Mouse (Mus musculus) embryonic facial prominence, embryonic 13.5 days (tissue): ENCODE measurements around the gene Insrr. TPM values are rescaled to one million over a fixed set of nuclear protein-coding genes. Genes with fewer than 3 reads are reported as not detected.
"Not testable (repeated sequence)": the region's sequence is repeated elsewhere in the genome, so short reads cannot be mapped to it uniquely, and the experiment has no call there.

Source experiments
- ATAC-seq: fragments of 200-750 bp; cut with Nextera tagmentation; 2 replicates; pipeline ENCODE4 v1.8.0; 2017; ENCODE audit warnings: low read depth; ENCODE audit not compliant: insufficient number of reproducible peaks, insufficient read depth, low FRiP score, low TSS enrichment
- H3K27ac ChIP-seq: fragments of 300-500 bp; sonication (generic); 2 replicates; pipeline ENCODE4 v1.5.1; 2015; ENCODE audit warnings: moderate library complexity, mild to moderate bottlenecking, inconsistent platforms
- H3K27me3 ChIP-seq: fragments of 300-500 bp; sonication (generic); 2 replicates; pipeline ENCODE4 v1.6.1; 2015; ENCODE audit warnings: mild to moderate bottlenecking, inconsistent platforms
- H3K36me3 ChIP-seq: fragments of 300-500 bp; sonication (generic); 2 replicates; pipeline ENCODE4 v1.6.1; 2015; ENCODE audit warnings: mild to moderate bottlenecking, inconsistent platforms
- H3K4me1 ChIP-seq: fragments of 300-500 bp; sonication (generic); 2 replicates; pipeline ENCODE4 v1.6.1; 2015; ENCODE audit warnings: inconsistent platforms
- H3K4me2 ChIP-seq: fragments of 300-500 bp; sonication (generic); 2 replicates; pipeline ENCODE4 v1.6.1; 2015; ENCODE audit warnings: moderate library complexity, mild to moderate bottlenecking, inconsistent platforms
- H3K4me3 ChIP-seq: fragments of 300-500 bp; sonication (generic); 2 replicates; pipeline ENCODE4 v1.5.1; 2015; ENCODE audit warnings: mild to moderate bottlenecking, inconsistent platforms
- H3K9ac ChIP-seq: fragments of 300-500 bp; sonication (generic); 2 replicates; pipeline ENCODE4 v1.6.1; 2015; ENCODE audit warnings: mild to moderate bottlenecking, inconsistent platforms
- H3K9me3 ChIP-seq: fragments of 300-500 bp; sonication (generic); 2 replicates; pipeline ENCODE4 v1.6.1; 2016; ENCODE audit warnings: inconsistent platforms
- WGBS: fragments of 180-500 bp; shearing (Covaris S2); methylation state at CpG from one replicate; pipeline ENCODE4 v1.1.7; 2015; ENCODE audit warnings: mixed read lengths; 5-methylcytosine and 5-hydroxymethylcytosine counted together
- polyA plus RNA-seq: library from polyadenylated mRNA; unstranded; fragments of >200 nt; fragmentation: Nextera tagmentation; extraction: Ambion mirVana; gene quantifications from 2 replicates; pipeline ENCODE4 v1.2.1, GENCODE M21; 2015

Insrr gene
- polyA plus RNA-seq, 1 experiment from 2014 or later: 0.80 TPM

GRCm38 (mm10) chr3:87838622-87839021 is 41.9 kb downstream of the Insrr start:
- Histone ChIP-seq H3K9me3 (no peaks in the 10 kb centered on the region), H3K9ac (no peak overlapping the region), H3K4me1 (no peaks in the 10 kb centered on the region), H3K4me3 (no peak overlapping the region), H3K27ac (no peak overlapping the region), H3K36me3 (no peaks in the 10 kb centered on the region), H3K27me3 (no peaks in the 10 kb centered on the region; the same call in 1 of the 2 replicates), H3K4me2 (no peak overlapping the region)
- WGBS: 3% methylated on average over 4 of the region's 4 CpGs
- no peak for ATAC-seq

- Histone ChIP-seq H3K9me3 (no peaks in the 10 kb centered on the region), H3K9ac (no peak overlapping the region), H3K27ac (no peak overlapping the region), H3K27me3 (no peaks in the 10 kb centered on the region; the same call in 1 of the 2 replicates), H3K4me1 (no peaks in the 10 kb centered on the region), H3K4me2 (no peak overlapping the region), H3K36me3 (no peaks in the 10 kb centered on the region), H3K4me3 (no peak overlapping the region)
- no peak for ATAC-seq
Measured at GRCm38 (mm10) chr3:87840858-87841257, 44.1 kb downstream of the Insrr start.

GRCm38 (mm10) chr3:87844981-87845380 is 48.2 kb downstream of the Insrr start:
- no peak for ATAC-seq
- H3K27ac ChIP-seq: no peak overlapping the region
- 83% methylated on average over 4 of the region's 4 CpGs for WGBS

GRCm38 (mm10) chr3:87846186-87846585 is 49.4 kb downstream of the Insrr start:
- Histone ChIP-seq H3K9me3 (no peaks in the 10 kb centered on the region), H3K4me3 (no peak overlapping the region), H3K27ac (no peak overlapping the region), H3K9ac (no peak overlapping the region), H3K36me3 (no peaks in the 10 kb centered on the region), H3K4me1 (no peaks in the 10 kb centered on the region), H3K4me2 (no peak overlapping the region), H3K27me3 (no peaks in the 10 kb centered on the region)
- 67% methylated on average over 4 of the region's 4 CpGs for WGBS
- no peak for ATAC-seq

More at GRCm38 (mm10) chr3:87844981-87845380, 48.2 kb downstream of the Insrr start:
- Histone ChIP-seq H3K4me1 (no peaks in the 10 kb centered on the region), H3K4me3 (no peak overlapping the region), H3K27me3 (no peaks in the 10 kb centered on the region), H3K9ac (no peak overlapping the region), H3K4me2 (no peak overlapping the region), H3K9me3 (no peaks in the 10 kb centered on the region), H3K36me3 (no peaks in the 10 kb centered on the region)

GRCm38 (mm10) chr3:87846650-87847110 is 49.9 kb downstream of the Insrr start, which contains the start of gene Sh2d2a:
Gene Sh2d2a (plus strand): TSS chr3:87846755.
- WGBS: 61% methylated on average over 7 of the region's 7 CpGs
- no peak within 1 kb of the TSS for H3K27ac ChIP-seq
- no peak for ATAC-seq
- H3K9ac ChIP-seq: no peak within 1 kb of the TSS
- no peaks in the 10 kb centered on the region for H3K36me3 ChIP-seq
- H3K9me3 ChIP-seq: no peaks in the 10 kb centered on the region
- no peak within 1 kb of the TSS for H3K4me3 ChIP-seq
- no peak within 1 kb of the TSS for H3K4me2 ChIP-seq
- H3K27me3 ChIP-seq: no peaks in the 10 kb centered on the region
- H3K4me1 ChIP-seq: no peaks in the 10 kb centered on the region

- Histone ChIP-seq H3K9me3 (no peaks in the 10 kb centered on the region), H3K9ac (no peak overlapping the region), H3K36me3 (no peaks in the 10 kb centered on the region), H3K27me3 (no peaks in the 10 kb centered on the region), H3K4me3 (no peak overlapping the region), H3K4me2 (no peak overlapping the region), H3K4me1 (no peaks in the 10 kb centered on the region), H3K27ac (no peak overlapping the region)
- ATAC-seq: no peak
- WGBS: 70% methylated on average over 5 of the region's 5 CpGs
Measured at GRCm38 (mm10) chr3:87847680-87848079, 50.9 kb downstream of the Insrr start.

- no peaks in the 10 kb centered on the region for H3K27me3 ChIP-seq
- H3K4me3 ChIP-seq: no peak overlapping the region
- H3K27ac ChIP-seq: no peak overlapping the region
- no peak for ATAC-seq
- 82% methylated on average over 14 of the region's 14 CpGs for WGBS
- H3K36me3 ChIP-seq: no peaks in the 10 kb centered on the region
- no peaks in the 10 kb centered on the region for H3K4me1 ChIP-seq
- no peak overlapping the region for H3K9ac ChIP-seq
- H3K4me2 ChIP-seq: no peak overlapping the region
- no peaks in the 10 kb centered on the region for H3K9me3 ChIP-seq
Measured at GRCm38 (mm10) chr3:87849117-87849516, 52.4 kb downstream of the Insrr start.

GRCm38 (mm10) chr3:87854795-87855568 is 58.2 kb downstream of the Insrr start:
- Histone ChIP-seq H3K27me3 (no peaks in the 10 kb centered on the region), H3K4me2 (no peak overlapping the region), H3K4me3 (no peak overlapping the region), H3K9me3 (no peaks in the 10 kb centered on the region), H3K27ac (no peak overlapping the region; the same call in 1 of the 2 replicates), H3K36me3 (peaks cover 41% of the 10 kb centered on the region), H3K9ac (no peak overlapping the region), H3K4me1 (peaks cover 12% of the 10 kb centered on the region; the same call in 1 of the 2 replicates)
- WGBS: 65% methylated on average over 7 of the region's 7 CpGs
- ATAC-seq: no peak

GRCm38 (mm10) chr3:87855936-87856335 is 59.2 kb downstream of the Insrr start:
- peaks cover 47% of the 10 kb centered on the region for H3K36me3 ChIP-seq
- no peaks in the 10 kb centered on the region for H3K27me3 ChIP-seq
- peaks cover 12% of the 10 kb centered on the region; the same call in 1 of the 2 replicates for H3K4me1 ChIP-seq
- H3K4me2 ChIP-seq: no peak overlapping the region
- no peaks in the 10 kb centered on the region for H3K9me3 ChIP-seq
- WGBS: 82% methylated on average over 8 of the region's 8 CpGs
- no peak overlapping the region for H3K9ac ChIP-seq
- no peak for ATAC-seq
- no peak overlapping the region for H3K27ac ChIP-seq
- no peak overlapping the region for H3K4me3 ChIP-seq

GRCm38 (mm10) chr3:87857666-87858065 is 60.9 kb downstream of the Insrr start:
- no peaks in the 10 kb centered on the region for H3K9me3 ChIP-seq
- H3K36me3 ChIP-seq: peaks cover 63% of the 10 kb centered on the region
- H3K27ac ChIP-seq: no peak overlapping the region
- H3K27me3 ChIP-seq: no peaks in the 10 kb centered on the region
- 47% methylated on average over 8 of the region's 8 CpGs for WGBS
- H3K4me1 ChIP-seq: peaks cover 12% of the 10 kb centered on the region; the same call in 1 of the 2 replicates
- H3K9ac ChIP-seq: no peak overlapping the region
- H3K4me3 ChIP-seq: no peak overlapping the region
- H3K4me2 ChIP-seq: no peak overlapping the region
- ATAC-seq: no peak

GRCm38 (mm10) chr3:87859813-87860212 is 63.1 kb downstream of the Insrr start:
- Histone ChIP-seq H3K27me3 (no peaks in the 10 kb centered on the region), H3K4me3 (no peak overlapping the region), H3K4me2 (no peak overlapping the region), H3K9ac (no peak overlapping the region), H3K9me3 (no peaks in the 10 kb centered on the region), H3K4me1 (peaks cover 12% of the 10 kb centered on the region; the same call in 1 of the 2 replicates), H3K27ac (no peak overlapping the region), H3K36me3 (peaks cover 79% of the 10 kb centered on the region)
- 29% methylated on average over 3 of the region's 3 CpGs for WGBS
- ATAC-seq: peak; percentile 56

GRCm38 (mm10) chr3:87864111-87864510 is 67.4 kb downstream of the Insrr start:
- H3K36me3 ChIP-seq: peaks cover 87% of the 10 kb centered on the region
- not testable (repeated sequence) for H3K4me1 ChIP-seq, H3K9ac ChIP-seq, H3K27ac ChIP-seq, H3K9me3 ChIP-seq, H3K4me3 ChIP-seq, ATAC-seq, H3K4me2 ChIP-seq, H3K27me3 ChIP-seq
- 92% methylated on average over 4 of the region's 4 CpGs for WGBS
